Mouse (Mus musculus): Measurements from ENCODE around the gene Cabp7. TPM values are rescaled to one million over a fixed set of nuclear protein-coding genes. Genes with fewer than 3 reads are reported as not detected.

Gene Cabp7
- polyA plus RNA-seq, 1 experiment from 2014 or later: 0.05 TPM

Other genes with a start within 250 kb of the Cabp7 start
- 18.9 and 24.1 TPM in 2 replicates for gene Mtmr3, start 151.9 kb downstream of the Cabp7 start, polyA plus RNA-seq (2015; fragmentation: Nextera tagmentation; extraction: Ambion mirVana)
- not detected in 2 replicates for gene Gm11032, start 126.7 kb downstream of the Cabp7 start, polyA plus RNA-seq (2015; fragmentation: Nextera tagmentation; extraction: Ambion mirVana)
- gene Ascc2, start 109.0 kb downstream of the Cabp7 start, polyA plus RNA-seq (2015; fragmentation: Nextera tagmentation; extraction: Ambion mirVana): 17.7 and 23.3 TPM in 2 replicates
- gene Uqcr10, start 42.4 kb downstream of the Cabp7 start, polyA plus RNA-seq (2015; fragmentation: Nextera tagmentation; extraction: Ambion mirVana): 1,608 and 2,078 TPM in 2 replicates
- 52.7 and 56.2 TPM in 2 replicates for gene Zmat5, start 42.1 kb downstream of the Cabp7 start, polyA plus RNA-seq (2015; fragmentation: Nextera tagmentation; extraction: Ambion mirVana)
- 39.3 and 43.8 TPM in 2 replicates for gene Nf2, start 102.8 kb upstream of the Cabp7 start, polyA plus RNA-seq (2015; fragmentation: Nextera tagmentation; extraction: Ambion mirVana)
- gene Nipsnap1, start 127.2 kb upstream of the Cabp7 start, polyA plus RNA-seq (2015; fragmentation: Nextera tagmentation; extraction: Ambion mirVana): 20.7 and 29.3 TPM in 2 replicates
- gene Thoc5, start 148.5 kb upstream of the Cabp7 start, polyA plus RNA-seq (2015; fragmentation: Nextera tagmentation; extraction: Ambion mirVana): 18.9 and 22.5 TPM in 2 replicates
- gene Nefh, start 201.3 kb upstream of the Cabp7 start, polyA plus RNA-seq (2015; fragmentation: Nextera tagmentation; extraction: Ambion mirVana): 0.13 and 0.60 TPM in 2 replicates
- 32.1 and 44.9 TPM in 2 replicates for gene Ap1b1, start 240.0 kb upstream of the Cabp7 start, polyA plus RNA-seq (2015; fragmentation: Nextera tagmentation; extraction: Ambion mirVana)